Mouse (Mus musculus) stomach, postnatal 0 days (tissue): ENCODE data around the gene Gramd1b.

Experiments
- CTCF ChIP-seq: IDR thresholded peaks from 2 replicates; pipeline ENCODE4 v1.5.1; 2016; ENCODE audit warnings: antibody characterized with exemption, low read depth, mild to moderate bottlenecking, moderate library complexity
- EP300 ChIP-seq: optimal IDR thresholded peaks from 2 replicates; pipeline ENCODE3; 2016; ENCODE audit warnings: antibody characterized with exemption

DNA sequence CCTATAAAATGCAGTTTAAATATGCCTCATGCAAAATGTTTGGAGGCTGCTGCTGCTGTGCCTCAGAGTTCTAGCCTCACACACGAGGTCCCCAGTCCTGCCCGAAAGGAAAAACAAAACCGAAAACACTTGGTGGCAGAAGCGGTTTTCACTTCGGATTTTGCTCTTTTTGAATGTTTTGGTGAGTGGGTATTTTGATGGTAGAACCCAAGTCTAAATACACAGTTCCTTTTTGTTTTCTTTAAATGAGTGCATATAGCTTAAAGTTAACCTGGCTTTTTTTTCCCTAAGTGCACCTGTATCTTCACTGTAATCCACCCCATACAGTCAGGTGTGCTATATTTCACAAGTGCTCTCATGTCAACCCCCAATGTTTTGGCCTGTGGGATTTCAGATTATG lies 174.8 kb downstream of the Gramd1b start:
- no peak for TF ChIP-seq CTCF
- TF ChIP-seq EP300 = no peak
